Mouse (Mus musculus) lung, postnatal 0 days (tissue): ENCODE results near the gene Cyyr1. TPM values are rescaled to one million over a fixed set of nuclear protein-coding genes. Genes with fewer than 3 reads are reported as not detected.

ENCODE experiments used
- ATAC-seq: fragments of 200-750 bp; cut with Nextera tagmentation; 2 replicates; pipeline ENCODE4 v1.8.0; 2017; ENCODE audit warnings: moderate library complexity
- DNase-seq: peaks from one replicate; pipeline ENCODE4 v3.0.0-alpha.2; 2016; ENCODE audit warnings: low spot score
- H3K27ac ChIP-seq: fragments of 300-500 bp; sonication (generic); 2 replicates; pipeline ENCODE4 v1.5.1; 2014; ENCODE audit warnings: antibody characterized with exemption, mild to moderate bottlenecking, low read length, mixed read lengths
- H3K27me3 ChIP-seq: fragments of 300-500 bp; sonication (generic); replicated peaks from 2 replicates; pipeline ENCODE4 v1.6.1; 2014; ENCODE audit warnings: low read length, mixed read lengths; ENCODE audit not compliant: insufficient read depth
- H3K36me3 ChIP-seq: fragments of 300-500 bp; sonication (generic); 2 replicates; pipeline ENCODE4 v1.6.1; 2014; ENCODE audit warnings: low read length, mixed read lengths; ENCODE audit not compliant: insufficient read depth
- H3K4me1 ChIP-seq: fragments of 300-500 bp; sonication (generic); 2 replicates; pipeline ENCODE4 v1.6.1; 2014; ENCODE audit warnings: antibody characterized with exemption, low read depth, low read length, mixed read lengths; ENCODE audit not compliant: insufficient read depth
- H3K4me2 ChIP-seq: fragments of 300-500 bp; sonication (generic); replicated peaks from 2 replicates; pipeline ENCODE4 v1.6.1; 2014; ENCODE audit warnings: low read depth, mild to moderate bottlenecking, low read length, moderate library complexity, mixed read lengths
- H3K4me3 ChIP-seq: fragments of 300-500 bp; sonication (generic); 2 replicates; pipeline ENCODE4 v1.5.1; 2014; ENCODE audit warnings: low read depth, low read length
- H3K9ac ChIP-seq: fragments of 300-500 bp; sonication (generic); replicated peaks from 2 replicates; pipeline ENCODE4 v1.6.1; 2014; ENCODE audit warnings: low read depth, mild to moderate bottlenecking
- H3K9me3 ChIP-seq: fragments of 300-500 bp; sonication (generic); 2 replicates; pipeline ENCODE4 v1.6.1; 2016; ENCODE audit warnings: low read length, mixed read lengths
- CTCF ChIP-seq: IDR thresholded peaks from 2 replicates; pipeline ENCODE4 v1.5.1; 2016; ENCODE audit warnings: antibody characterized with exemption, mild to moderate bottlenecking
- EP300 ChIP-seq: IDR thresholded peaks from 2 replicates; pipeline ENCODE4 v1.6.1; 2016; ENCODE audit warnings: antibody characterized with exemption, mild to moderate bottlenecking, control low read depth
- WGBS: fragments of 180-500 bp; shearing (Covaris S2); extraction: QIAGEN DNeasy Blood & Tissue Kit; methylation state at CpG from one replicate; pipeline ENCODE4 v1.1.7; 2014; 5-methylcytosine and 5-hydroxymethylcytosine counted together
- polyA plus RNA-seq: library from polyadenylated mRNA; unstranded; fragments of >200 nt; fragmentation: Nextera tagmentation; extraction: Ambion mirVana; gene quantifications from 2 replicates; pipeline ENCODE4 v1.2.1, GENCODE M21; 2015

Cyyr1 gene
- polyA plus RNA-seq, 1 experiment from 2014 or later = 29.1 TPM

DNA sequence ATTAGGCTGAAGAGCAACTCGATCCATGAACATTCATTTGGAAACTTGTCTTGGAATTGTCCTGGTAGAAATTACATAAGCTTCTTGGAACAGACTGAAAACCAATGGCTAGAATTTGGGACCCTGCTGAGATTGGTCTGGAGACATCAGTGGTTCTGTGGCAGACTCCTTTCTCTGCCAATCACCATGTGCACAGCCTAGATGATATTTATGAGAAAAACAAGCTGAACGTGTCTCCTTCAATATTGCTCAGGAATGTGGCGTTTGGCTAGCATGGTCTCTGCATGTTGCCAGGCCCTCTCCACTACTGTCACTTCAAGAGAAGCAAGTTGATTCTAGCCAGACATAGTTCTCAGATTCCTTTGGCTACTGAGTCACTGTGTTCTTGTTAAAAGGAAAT lies 107.4 kb downstream of the Cyyr1 start:
- Histone ChIP-seq H3K4me2 (no peak overlapping the region), H3K9me3 (no peaks in the 10 kb centered on the region), H3K27ac (no peak overlapping the region), H3K9ac (no peak overlapping the region), H3K4me3 (no peak overlapping the region), H3K27me3 (no peaks in the 10 kb centered on the region), H3K36me3 (no peaks in the 10 kb centered on the region), H3K4me1 (no peaks in the 10 kb centered on the region)
- TF ChIP-seq CTCF (no peak), EP300 (no peak)
- DNase-seq (no peak), ATAC-seq (no peak)
- 70% methylated on average over 3 of the region's 3 CpGs for WGBS

DNA sequence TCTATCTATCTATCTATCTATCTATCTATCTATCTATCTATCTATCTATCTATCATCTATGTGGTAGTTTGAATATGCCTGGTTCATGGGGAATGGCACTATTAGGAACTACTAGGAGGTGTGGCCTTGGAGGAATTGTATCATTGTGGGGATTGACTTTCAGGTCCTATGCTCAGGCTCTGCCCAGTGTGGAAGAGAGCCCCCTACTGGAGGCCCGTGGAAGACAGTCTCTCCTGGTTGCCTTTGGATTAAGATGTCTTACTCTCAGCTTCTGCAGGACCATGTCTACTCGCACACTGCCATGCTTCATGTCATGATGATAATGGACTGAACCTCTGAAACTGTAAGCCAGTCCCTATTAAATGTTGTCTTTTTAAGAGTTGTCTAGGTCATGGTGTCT lies 117.8 kb downstream of the Cyyr1 start:
- ATAC-seq (no peak), DNase-seq (peak; percentile 10)
- H3K4me2 ChIP-seq = no peak overlapping the region
- H3K4me1 ChIP-seq = no peaks in the 10 kb centered on the region
- H3K27ac ChIP-seq = no peak overlapping the region
- TF ChIP-seq EP300 = no peak
- peak; percentile 60 for TF ChIP-seq CTCF
- no peak overlapping the region for H3K4me3 ChIP-seq
- H3K36me3 ChIP-seq = no peaks in the 10 kb centered on the region
- no peaks in the 10 kb centered on the region for H3K9me3 ChIP-seq
- WGBS = 64% methylated on average over 2 of the region's 2 CpGs
- no peak overlapping the region for H3K9ac ChIP-seq
- no peaks in the 10 kb centered on the region for H3K27me3 ChIP-seq

DNA sequence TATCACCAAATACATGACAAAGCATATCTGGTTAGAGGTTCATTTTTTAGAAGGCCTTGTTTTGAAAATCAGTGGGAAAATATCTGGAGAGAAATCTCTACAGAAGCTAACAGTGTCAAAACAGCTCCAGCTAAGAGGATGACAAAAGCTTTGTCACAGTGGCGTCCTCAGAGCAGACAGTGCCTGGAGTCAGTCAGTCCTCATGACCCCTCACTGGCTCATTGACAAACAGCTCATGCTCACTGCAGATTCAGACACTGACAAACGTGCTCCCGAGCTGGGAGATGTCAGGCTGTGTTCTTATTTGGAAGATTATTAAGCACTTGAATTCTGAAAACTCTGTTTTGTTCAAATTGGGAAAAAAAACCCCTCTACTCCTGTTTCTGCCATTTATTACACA lies 124.0 kb downstream of the Cyyr1 start:
- Histone ChIP-seq H3K4me1 (no peaks in the 10 kb centered on the region), H3K9ac (no peak overlapping the region), H3K4me2 (no peak overlapping the region), H3K4me3 (no peak overlapping the region), H3K36me3 (no peaks in the 10 kb centered on the region), H3K27ac (no peak overlapping the region), H3K9me3 (no peaks in the 10 kb centered on the region), H3K27me3 (no peaks in the 10 kb centered on the region)
- TF ChIP-seq CTCF (no peak), EP300 (no peak)
- 35% methylated on average over 3 of the region's 3 CpGs for WGBS
- DNase-seq = no peak
- ATAC-seq = no peak

DNA sequence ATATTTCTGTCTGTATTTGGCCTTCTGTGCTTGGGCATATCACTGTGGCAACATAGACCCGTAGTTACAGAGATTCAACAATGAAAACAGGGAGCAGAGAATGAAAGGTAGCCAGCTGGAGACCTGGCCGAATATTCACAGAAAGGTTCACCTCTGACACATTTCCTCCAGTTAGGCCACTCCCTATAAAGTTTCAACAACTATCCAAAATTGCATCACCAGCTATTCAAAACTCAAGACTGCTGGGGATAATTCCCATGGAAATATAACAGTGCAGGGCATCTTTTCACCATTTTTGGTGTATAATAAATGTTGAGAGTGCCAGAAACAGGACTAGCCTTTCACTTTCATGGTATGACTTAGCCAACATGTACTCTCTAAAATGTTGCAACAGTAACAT lies 130.3 kb downstream of the Cyyr1 start:
- Histone ChIP-seq H3K27ac (no peak overlapping the region), H3K36me3 (no peaks in the 10 kb centered on the region), H3K4me3 (no peak overlapping the region), H3K9ac (no peak overlapping the region), H3K4me2 (no peak overlapping the region), H3K4me1 (no peaks in the 10 kb centered on the region), H3K9me3 (no peaks in the 10 kb centered on the region), H3K27me3 (no peaks in the 10 kb centered on the region)
- DNase-seq = no peak
- 68% methylated on average over 2 of the region's 2 CpGs for WGBS
- no peak for TF ChIP-seq CTCF
- TF ChIP-seq EP300 = no peak
- ATAC-seq = no peak

DNA sequence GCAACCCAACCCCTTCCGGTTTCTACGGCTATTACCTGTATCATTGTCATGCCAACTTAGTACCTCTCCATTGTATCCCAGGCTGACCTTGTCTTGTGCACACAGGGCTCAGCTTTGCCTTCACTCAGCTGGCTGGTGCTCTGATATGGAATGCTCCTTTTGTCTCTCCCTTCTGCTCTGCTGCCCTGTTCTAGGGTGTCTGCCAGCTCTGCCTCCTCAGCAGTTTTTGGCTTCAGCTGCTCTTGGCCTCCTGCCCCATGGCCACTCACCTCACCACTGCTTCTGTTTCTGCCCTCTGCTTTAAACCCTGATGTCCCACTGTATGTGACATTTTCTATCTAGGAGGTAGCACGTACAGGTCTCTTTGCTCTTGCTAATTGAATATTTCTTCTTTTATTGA lies 137.8 kb downstream of the Cyyr1 start:
- no peaks in the 10 kb centered on the region for H3K36me3 ChIP-seq
- H3K9me3 ChIP-seq = no peaks in the 10 kb centered on the region
- H3K4me2 ChIP-seq = no peak overlapping the region
- no peak overlapping the region for H3K27ac ChIP-seq
- no peak overlapping the region for H3K4me3 ChIP-seq
- no peak for DNase-seq
- TF ChIP-seq CTCF (no peak), EP300 (no peak)
- no peaks in the 10 kb centered on the region for H3K27me3 ChIP-seq
- WGBS = 77% methylated on average over 3 of the region's 3 CpGs
- no peak overlapping the region for H3K9ac ChIP-seq
- H3K4me1 ChIP-seq = no peaks in the 10 kb centered on the region
- no peak for ATAC-seq

DNA sequence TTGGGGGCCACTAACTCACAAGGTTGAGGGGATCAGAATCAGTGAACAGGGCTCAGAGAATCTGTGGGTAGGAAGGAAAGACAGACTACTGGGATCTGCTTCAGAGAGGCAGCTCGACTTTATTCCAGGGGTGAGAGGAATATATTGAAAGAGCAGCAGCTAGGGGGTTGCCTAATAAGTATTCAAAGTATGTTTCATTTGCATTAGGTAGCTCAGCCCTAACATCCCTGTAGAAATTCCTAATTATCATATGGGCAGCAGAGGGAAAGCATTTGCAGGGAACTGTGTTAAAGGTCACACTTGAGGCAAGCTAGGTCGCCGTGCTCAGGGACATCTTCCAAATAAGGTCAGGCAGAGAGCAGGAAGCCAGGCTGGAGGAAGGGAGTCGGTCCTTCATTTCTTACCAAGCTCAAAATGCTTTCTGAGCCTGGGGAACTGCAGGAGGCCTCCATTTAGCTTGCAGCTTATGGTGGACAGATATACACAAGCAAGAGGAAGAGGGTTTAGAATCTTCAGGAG lies 159.7 kb downstream of the Cyyr1 start:
- no peaks in the 10 kb centered on the region for H3K9me3 ChIP-seq
- no peak overlapping the region for H3K4me2 ChIP-seq
- H3K27me3 ChIP-seq = no peaks in the 10 kb centered on the region
- WGBS = 18% methylated on average over 4 of the region's 4 CpGs
- ATAC-seq (0 out of 2 replicates have a peak, but pooled peaks have one; percentile 17), DNase-seq (no peak)
- no peak overlapping the region for H3K27ac ChIP-seq
- H3K9ac ChIP-seq = no peak overlapping the region
- TF ChIP-seq EP300 (no peak), CTCF (no peak)
- H3K36me3 ChIP-seq = no peaks in the 10 kb centered on the region
- H3K4me1 ChIP-seq = no peaks in the 10 kb centered on the region
- no peak overlapping the region for H3K4me3 ChIP-seq

DNA sequence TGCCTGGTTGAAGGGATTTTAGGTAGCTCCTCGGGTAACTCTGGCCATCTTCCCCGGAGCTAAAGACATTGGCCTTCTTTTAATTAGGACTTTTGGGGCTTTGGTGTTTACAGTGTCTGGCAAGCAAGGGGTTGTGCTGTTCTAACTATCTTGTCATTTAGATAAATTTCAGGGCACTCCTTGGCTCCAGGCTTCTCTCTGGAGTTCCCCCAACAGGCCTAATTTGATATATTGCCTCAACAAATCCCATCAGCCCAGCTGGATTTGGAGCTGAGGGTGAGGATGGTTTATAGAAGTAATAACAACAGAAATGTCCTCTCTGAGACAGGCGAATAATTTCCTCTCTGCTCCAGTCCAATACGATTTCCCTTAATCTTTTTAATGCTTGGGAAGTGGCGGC lies 166.4 kb downstream of the Cyyr1 start:
- Histone ChIP-seq H3K4me2 (no peak overlapping the region), H3K9me3 (no peaks in the 10 kb centered on the region), H3K4me1 (no peaks in the 10 kb centered on the region), H3K27me3 (no peaks in the 10 kb centered on the region), H3K36me3 (no peaks in the 10 kb centered on the region), H3K9ac (no peak overlapping the region), H3K27ac (no peak overlapping the region), H3K4me3 (no peak overlapping the region)
- DNase-seq (no peak), ATAC-seq (no peak)
- TF ChIP-seq EP300 (no peak), CTCF (no peak)
- WGBS = 44% methylated on average over 5 of the region's 5 CpGs

Other genes starting within 250 kb of the Cyyr1 start
- gene Adamts1, start 249.7 kb upstream of the Cyyr1 start, polyA plus RNA-seq = 59.1 and 59.7 TPM in 2 replicates